Mouse (Mus musculus) intestine, postnatal 0 days (tissue): Measurements from ENCODE around the gene Mlc1. TPM values are rescaled to one million over a fixed set of nuclear protein-coding genes. Genes with fewer than 3 reads are reported as not detected.

Source experiments
- ATAC-seq: fragments of 200-750 bp; cut with Nextera tagmentation; 2 replicates; pipeline ENCODE4 v1.8.0; 2017; ENCODE audit warnings: mild to moderate bottlenecking, moderate TSS enrichment, moderate library complexity
- H3K27ac ChIP-seq: fragments of 300-500 bp; sonication (generic); 2 replicates; pipeline ENCODE4 v1.5.1; 2014; ENCODE audit warnings: mild to moderate bottlenecking, low read depth, low read length, moderate library complexity
- H3K27me3 ChIP-seq: fragments of 300-500 bp; sonication (generic); replicated peaks from 2 replicates; pipeline ENCODE4 v1.6.1; 2014; ENCODE audit warnings: low read length, mixed read lengths; ENCODE audit not compliant: control insufficient read depth, insufficient read depth
- H3K36me3 ChIP-seq: fragments of 300-500 bp; sonication (generic); 2 replicates; pipeline ENCODE4 v1.6.1; 2014; ENCODE audit warnings: mild to moderate bottlenecking, moderate library complexity; ENCODE audit not compliant: control insufficient read depth, insufficient read depth
- H3K4me1 ChIP-seq: fragments of 300-500 bp; sonication (generic); replicated peaks from 2 replicates; pipeline ENCODE4 v1.6.1; 2014; ENCODE audit warnings: antibody characterized with exemption, low read length, mixed read lengths; ENCODE audit not compliant: control insufficient read depth, insufficient read depth
- H3K4me2 ChIP-seq: fragments of 300-500 bp; sonication (generic); replicated peaks from 2 replicates; pipeline ENCODE4 v1.6.1; 2014; ENCODE audit warnings: low read depth, mild to moderate bottlenecking, moderate library complexity
- H3K4me3 ChIP-seq: fragments of 300-500 bp; sonication (generic); 2 replicates; pipeline ENCODE4 v1.5.1; 2014; ENCODE audit warnings: low read depth, low read length
- H3K9ac ChIP-seq: fragments of 300-500 bp; sonication (generic); 2 replicates; pipeline ENCODE4 v1.6.1; 2014; ENCODE audit warnings: mild to moderate bottlenecking, low read depth, low read length
- H3K9me3 ChIP-seq: fragments of 300-500 bp; sonication (generic); 2 replicates; pipeline ENCODE4 v1.6.1; 2016; ENCODE audit warnings: mixed run types; ENCODE audit not compliant: control insufficient read depth
- CTCF ChIP-seq: sonication (generic); IDR thresholded peaks from 2 replicates; pipeline ENCODE4 v1.5.1; 2016; ENCODE audit warnings: low read depth, mild to moderate bottlenecking, control low read depth, antibody characterized with exemption, moderate library complexity
- WGBS: fragments of 180-500 bp; shearing (Covaris S2); extraction: QIAGEN DNeasy Blood & Tissue Kit; methylation state at CpG from one replicate; pipeline ENCODE4 v1.1.7; 2014; 5-methylcytosine and 5-hydroxymethylcytosine counted together
- polyA plus RNA-seq: library from polyadenylated mRNA; unstranded; fragments of >200 nt; fragmentation: Nextera tagmentation; extraction: Ambion mirVana; gene quantifications from 2 replicates; pipeline ENCODE4 v1.2.1, GENCODE M21; 2015

The Mlc1 gene
- polyA plus RNA-seq, 1 experiment from 2014 or later = not detected

DNA sequence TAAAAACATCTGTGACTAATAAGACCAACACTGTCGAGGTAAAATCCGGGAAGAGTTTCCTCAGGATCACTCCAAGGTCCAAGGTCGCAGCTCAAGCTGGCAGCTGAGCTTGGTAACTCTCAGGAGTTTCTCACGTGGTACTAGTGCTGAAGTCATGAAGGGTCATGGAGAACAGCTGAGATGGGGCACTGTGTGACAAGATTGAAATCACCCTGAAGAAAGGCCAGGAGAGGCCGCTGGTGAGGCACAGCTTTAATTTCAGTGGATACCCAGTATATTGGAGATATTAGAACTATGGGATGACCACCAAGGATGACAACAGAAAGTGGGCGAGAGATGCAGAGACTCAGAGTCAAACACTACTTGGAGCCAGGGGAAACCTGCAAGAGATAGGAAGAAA lies 32.0 kb downstream of the Mlc1 start:
- Histone ChIP-seq H3K9me3 (no peaks in the 10 kb centered on the region), H3K27ac (no peak overlapping the region), H3K4me3 (no peak overlapping the region), H3K4me2 (no peak overlapping the region), H3K4me1 (no peaks in the 10 kb centered on the region), H3K27me3 (no peaks in the 10 kb centered on the region), H3K36me3 (no peaks in the 10 kb centered on the region), H3K9ac (no peak overlapping the region)
- peak; percentile 51; the same call in 1 of the 2 replicates for ATAC-seq
- 44% methylated on average over 6 of the region's 6 CpGs for WGBS
- TF ChIP-seq CTCF = peak; percentile 51

DNA sequence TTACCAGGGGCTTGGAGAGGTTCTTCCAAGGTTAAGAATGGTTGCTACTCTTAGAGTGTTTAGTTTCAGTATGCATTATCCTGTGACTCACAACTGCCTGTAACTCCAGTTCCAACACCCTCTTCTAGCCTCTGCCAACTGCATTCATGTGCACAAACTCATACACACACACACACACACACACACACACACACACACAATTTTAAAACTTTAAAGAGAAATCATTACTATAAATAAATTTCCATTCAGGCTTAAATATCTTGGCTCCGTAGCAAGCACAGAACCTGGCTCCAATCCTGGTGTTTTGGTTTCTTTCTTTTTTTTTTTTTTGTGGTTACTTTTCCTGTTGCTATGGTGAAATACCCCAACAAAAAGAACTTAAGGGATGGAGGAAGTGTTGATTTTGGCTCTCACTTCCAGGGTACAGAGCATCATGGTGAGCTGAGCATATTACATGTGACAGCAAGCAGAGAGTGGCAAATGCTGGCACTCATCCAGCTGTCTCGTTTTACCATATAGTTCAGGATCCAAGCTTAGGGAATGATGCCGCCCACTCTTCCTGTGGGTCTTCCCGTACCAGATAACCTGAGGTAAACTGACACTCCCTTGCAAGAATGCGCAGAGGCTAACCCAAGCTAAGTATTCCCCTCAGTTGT lies 34.8 kb downstream of the Mlc1 start:
- no peak for TF ChIP-seq CTCF
- H3K4me3 ChIP-seq = no peak overlapping the region

DNA sequence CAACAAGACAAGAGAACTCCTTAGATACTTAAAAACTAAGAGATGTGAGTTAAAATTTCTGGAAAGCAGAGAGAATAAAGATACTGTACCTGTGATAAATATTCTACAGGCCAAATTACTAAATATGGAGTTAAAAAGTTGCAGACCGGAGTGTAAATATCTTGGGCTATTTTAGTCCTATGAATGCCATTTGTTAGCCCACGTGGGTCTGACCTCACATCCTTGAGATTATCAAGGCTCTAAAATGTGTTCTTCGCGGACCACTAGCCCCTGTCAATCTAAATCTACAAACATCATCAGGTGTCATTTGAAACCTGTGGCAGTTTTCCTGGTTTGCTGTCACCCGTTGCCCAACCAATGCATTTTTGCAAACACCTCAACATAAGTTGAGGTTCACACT lies 36.0 kb downstream of the Mlc1 start:
- Histone ChIP-seq H3K27ac (no peak overlapping the region), H3K27me3 (no peaks in the 10 kb centered on the region), H3K4me3 (no peak overlapping the region), H3K9ac (no peak overlapping the region), H3K36me3 (no peaks in the 10 kb centered on the region), H3K9me3 (no peaks in the 10 kb centered on the region), H3K4me2 (no peak overlapping the region), H3K4me1 (no peaks in the 10 kb centered on the region)
- 72% methylated on average over 5 of the region's 5 CpGs for WGBS
- no peak for TF ChIP-seq CTCF
- no peak for ATAC-seq

More for the DNA sequence above, 34.8 kb downstream of the Mlc1 start:
- Histone ChIP-seq H3K27me3 (no peaks in the 10 kb centered on the region), H3K9me3 (no peaks in the 10 kb centered on the region), H3K4me1 (no peaks in the 10 kb centered on the region), H3K9ac (no peak overlapping the region), H3K4me2 (no peak overlapping the region), H3K27ac (no peak overlapping the region), H3K36me3 (no peaks in the 10 kb centered on the region)
- WGBS = 78% methylated on average over 5 of the region's 5 CpGs
- ATAC-seq = no peak

DNA sequence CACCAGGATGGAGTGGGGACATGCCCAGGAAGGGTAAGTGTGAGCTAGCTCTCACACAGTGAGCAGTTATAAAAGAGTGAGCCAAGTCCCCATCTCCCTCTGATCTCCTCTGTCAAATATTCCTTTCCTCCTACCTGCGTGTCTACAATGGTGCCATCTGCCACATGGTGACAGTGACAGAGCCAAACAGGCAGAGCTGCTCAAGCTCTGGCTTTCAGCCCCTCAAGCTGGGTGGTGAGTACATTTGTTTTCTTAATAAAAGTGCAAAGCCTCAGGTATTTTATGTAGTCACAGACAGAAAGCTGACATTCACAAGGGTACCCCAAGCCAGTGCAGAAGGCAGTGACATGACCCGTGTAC lies 41.5 kb downstream of the Mlc1 start:
- ATAC-seq = no peak
- H3K27ac ChIP-seq = no peak overlapping the region
- H3K4me1 ChIP-seq = no peaks in the 10 kb centered on the region
- no peaks in the 10 kb centered on the region for H3K36me3 ChIP-seq
- H3K27me3 ChIP-seq = no peaks in the 10 kb centered on the region
- no peak overlapping the region for H3K9ac ChIP-seq
- no peak for TF ChIP-seq CTCF
- no peak overlapping the region for H3K4me2 ChIP-seq
- H3K4me3 ChIP-seq = no peak overlapping the region
- WGBS = 76% methylated on average over 2 of the region's 2 CpGs
- no peaks in the 10 kb centered on the region for H3K9me3 ChIP-seq

DNA sequence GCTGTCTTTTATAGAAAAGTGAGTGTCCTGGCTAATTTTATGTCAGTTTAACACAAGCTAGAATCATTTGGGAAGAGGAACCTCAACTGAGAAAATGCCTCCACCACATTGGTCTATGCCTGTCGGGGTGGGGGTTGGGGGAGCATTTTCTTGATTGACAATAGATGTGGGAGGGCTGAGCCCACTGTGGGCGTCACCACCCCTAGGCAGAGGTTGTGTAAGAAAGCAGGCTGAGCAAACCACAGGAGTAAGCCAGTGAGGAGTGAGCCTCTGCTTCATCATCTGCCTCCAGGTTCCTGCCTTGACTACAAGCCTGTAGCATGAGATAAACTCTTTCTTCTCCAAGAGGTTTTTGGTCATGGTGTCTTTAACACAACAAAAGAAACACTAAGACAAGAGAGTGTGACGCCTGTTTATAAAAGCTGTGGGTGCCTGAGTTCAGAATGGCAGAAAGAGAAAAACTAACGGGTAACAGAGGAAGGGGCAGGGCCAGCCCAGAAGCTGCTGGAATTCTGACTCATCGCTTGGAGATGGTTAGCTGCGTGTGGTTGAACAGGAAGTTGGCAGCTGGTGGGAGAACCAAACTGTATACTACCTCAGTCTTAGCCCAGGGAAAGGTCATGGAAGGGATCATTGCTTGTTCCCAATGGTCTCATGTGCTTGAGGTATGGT lies 42.1 kb downstream of the Mlc1 start:
- Histone ChIP-seq H3K9me3 (no peaks in the 10 kb centered on the region), H3K27ac (no peak overlapping the region), H3K27me3 (no peaks in the 10 kb centered on the region), H3K4me2 (no peak overlapping the region), H3K36me3 (no peaks in the 10 kb centered on the region), H3K4me3 (no peak overlapping the region), H3K4me1 (no peaks in the 10 kb centered on the region), H3K9ac (no peak overlapping the region)
- no peak for ATAC-seq
- 50% methylated on average over 6 of the region's 6 CpGs for WGBS
- TF ChIP-seq CTCF = no peak

DNA sequence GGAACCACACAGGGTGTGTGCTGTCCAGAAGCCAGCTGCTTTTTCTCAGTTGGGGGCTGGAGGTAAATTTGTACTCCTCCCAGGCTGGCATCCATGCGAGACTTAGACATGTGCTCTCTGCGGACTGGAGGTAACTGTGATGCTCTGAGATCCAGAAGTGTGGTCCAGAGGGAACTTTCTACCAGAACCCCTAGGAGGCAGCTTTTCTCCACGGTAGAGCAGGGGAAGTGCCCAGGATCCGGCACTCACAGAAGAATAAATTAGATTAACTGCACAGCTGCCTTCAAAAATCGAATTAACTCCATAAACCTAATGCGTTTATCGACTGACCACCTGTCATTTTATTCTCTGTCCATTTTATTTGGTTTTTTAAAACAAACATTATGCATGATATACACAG lies 44.7 kb downstream of the Mlc1 start:
- no peaks in the 10 kb centered on the region for H3K9me3 ChIP-seq
- H3K4me1 ChIP-seq = no peaks in the 10 kb centered on the region
- no peak overlapping the region for H3K9ac ChIP-seq
- no peak overlapping the region for H3K4me3 ChIP-seq
- no peaks in the 10 kb centered on the region for H3K36me3 ChIP-seq
- no peaks in the 10 kb centered on the region for H3K27me3 ChIP-seq
- no peak for ATAC-seq
- H3K27ac ChIP-seq = no peak overlapping the region
- peak; percentile 61 for TF ChIP-seq CTCF
- WGBS = 57% methylated on average over 7 of the region's 7 CpGs
- no peak overlapping the region for H3K4me2 ChIP-seq
